ENCODE assay signal across 8 mouse cellular contexts in genomic region chr10:80701721-80702535, GRCm38 (mm10). TPM values are rescaled to one million over a fixed set of nuclear protein-coding genes. Genes with fewer than 3 reads are reported as not detected.
A peak's percentile ranks its signal among the peaks of the same experiment; 100 is the strongest.
DNase-seq lines count a peak whose midpoint lies in the region; ATAC-seq lines count a peak whose summit lies in the region.

TSS of gene Mob3a (minus strand) at chr10:80701977.
TSS of gene Izumo4 (plus strand) at chr10:80702184.

- ATAC-seq in megakaryocyte progenitor cell, adult 5-6 weeks (replicated peaks; ENCODE audit: poor library complexity), result peak; percentile 76

- peak; percentile 99 for DNase-seq in adipocyte (ENCODE audit: low spot score)
- DNase-seq in embryo, embryonic 10 days (ENCODE audit: low spot score), result peak; percentile 99
- peak; percentile 98 for DNase-seq in gastrocnemius, postnatal 10 days
- peak; percentile 99 for DNase-seq in induced T-regulatory cell, adult 2 months (ENCODE audit: low read depth)
- peak; percentile 99 for DNase-seq in left cerebral cortex, adult 9 months (ENCODE audit: low spot score in 2 of 2)
- peak; percentile 98 for DNase-seq in right cerebral cortex, postnatal 14 days
- DNase-seq in urinary bladder, postnatal 36 days (ENCODE audit: low spot score in 2 of 2), result peak; percentile 97 to 100

RNA-seq across cellular contexts. Expression of gene Mob3a, which starts in this region (rescaled TPM):
- 10 to 100 TPM in 1 of 2 experiments, 1 to 10 TPM in 1; 8.6 to 13.1 TPM for total RNA-seq in gastrocnemius, postnatal 10 days (2021)
- total RNA-seq in megakaryocyte progenitor cell, adult 5-6 weeks (2015), result 26.4 and 31.9 TPM in 2 replicates
- total RNA-seq in megakaryocyte progenitor cell, adult 5-6 weeks (2017), result 34.9 and 39.0 TPM in 2 replicates

RNA-seq across cellular contexts. Expression of gene Izumo4, which starts in this region (rescaled TPM):
- 1 to 10 TPM; 4.3 to 6.1 TPM for total RNA-seq in gastrocnemius, postnatal 10 days (2021)
- 7.0 and 13.6 TPM in 2 replicates for total RNA-seq in megakaryocyte progenitor cell, adult 5-6 weeks (2015)
- total RNA-seq in megakaryocyte progenitor cell, adult 5-6 weeks (2017), result 1.7 and 4.3 TPM in 2 replicates

Comparison
In these comparisons a context has a peak if more than half of its experiments do, and no peak if none do; other contexts are left out.
1. Peak in every context shown above with its lines: DNase-seq and ATAC-seq.